Mouse (Mus musculus): ENCODE measurements around the gene Ryr2.
"Not testable (repeated sequence)": the region's sequence is repeated elsewhere in the genome, so short reads cannot be mapped to it uniquely, and the experiment has no call there.

Ryr2 gene

GRCm38 (mm10) chr13:11884175-11884574 lies 222.6 kb downstream of the Ryr2 start:
- no peak for DNase-seq (ENCODE audit: extremely low read depth, low read depth)

- no peak for DNase-seq (ENCODE audit: extremely low read depth, low read depth)
Measured at GRCm38 (mm10) chr13:11882359-11882758, 224.4 kb downstream of the Ryr2 start.

GRCm38 (mm10) chr13:11880503-11881227 lies 226.1 kb downstream of the Ryr2 start:
- DNase-seq (ENCODE audit: extremely low read depth, low read depth): no peak

GRCm38 (mm10) chr13:11879037-11879436 lies 227.7 kb downstream of the Ryr2 start:
- DNase-seq (ENCODE audit: extremely low read depth, low read depth): no peak

GRCm38 (mm10) chr13:11874852-11875251 lies 231.9 kb downstream of the Ryr2 start:
- DNase-seq (ENCODE audit: extremely low read depth, low read depth): no peak

GRCm38 (mm10) chr13:11869971-11870370 lies 236.8 kb downstream of the Ryr2 start:
- DNase-seq (ENCODE audit: extremely low read depth, low read depth): no peak

GRCm38 (mm10) chr13:11869486-11869885 lies 237.3 kb downstream of the Ryr2 start:
- no peak for DNase-seq (ENCODE audit: extremely low read depth, low read depth)

- DNase-seq (ENCODE audit: extremely low read depth, low read depth): no peak
Measured at GRCm38 (mm10) chr13:11868979-11869378, 237.8 kb downstream of the Ryr2 start.

- DNase-seq (ENCODE audit: extremely low read depth, low read depth): no peak
Measured at GRCm38 (mm10) chr13:11868056-11868455, 238.7 kb downstream of the Ryr2 start.

- no peak for DNase-seq (ENCODE audit: extremely low read depth, low read depth)
Measured at GRCm38 (mm10) chr13:11865261-11865660, 241.5 kb downstream of the Ryr2 start.

GRCm38 (mm10) chr13:11851691-11852090 lies 255.1 kb downstream of the Ryr2 start:
- no peak for DNase-seq (ENCODE audit: extremely low read depth, low read depth)

- DNase-seq (ENCODE audit: extremely low read depth, low read depth): no peak
Measured at GRCm38 (mm10) chr13:11843889-11844288, 262.9 kb downstream of the Ryr2 start.

- no peak for DNase-seq (ENCODE audit: extremely low read depth, low read depth)
Measured at GRCm38 (mm10) chr13:11837870-11838269, 268.9 kb downstream of the Ryr2 start.

GRCm38 (mm10) chr13:11837152-11837551 lies 269.6 kb downstream of the Ryr2 start:
- DNase-seq (ENCODE audit: extremely low read depth, low read depth): no peak

- no peak for DNase-seq (ENCODE audit: extremely low read depth, low read depth)
Measured at GRCm38 (mm10) chr13:11836304-11837078, 270.3 kb downstream of the Ryr2 start.

GRCm38 (mm10) chr13:11831210-11831609 lies 275.5 kb downstream of the Ryr2 start:
- no peak for DNase-seq (ENCODE audit: extremely low read depth, low read depth)

GRCm38 (mm10) chr13:11825563-11826226 lies 281.1 kb downstream of the Ryr2 start:
- DNase-seq (ENCODE audit: extremely low read depth, low read depth): no peak

GRCm38 (mm10) chr13:11818723-11819122 lies 288.0 kb downstream of the Ryr2 start:
- no peak for DNase-seq (ENCODE audit: extremely low read depth, low read depth)

- not testable (repeated sequence) for DNase-seq (ENCODE audit: extremely low read depth, low read depth)
Measured at GRCm38 (mm10) chr13:11809365-11809764, 297.4 kb downstream of the Ryr2 start.

- no peak for DNase-seq (ENCODE audit: extremely low read depth, low read depth)
Measured at GRCm38 (mm10) chr13:11792536-11792935, 314.2 kb downstream of the Ryr2 start.

GRCm38 (mm10) chr13:11790536-11790935 lies 316.2 kb downstream of the Ryr2 start:
- DNase-seq (ENCODE audit: extremely low read depth, low read depth): no peak
